Mouse (Mus musculus) small intestine, adult 2 months (tissue): ENCODE measurements around the gene Epn2. TPM values are rescaled to one million over a fixed set of nuclear protein-coding genes. Genes with fewer than 3 reads are reported as not detected.

ENCODE experiments used
- H3K27ac ChIP-seq: fragments of 200-500 bp; 2 replicates; pipeline ENCODE4 v1.5.1; 2012; ENCODE audit warnings: low read depth, low read length, control low read depth, inconsistent platforms; ENCODE audit not compliant: insufficient read depth
- H3K27me3 ChIP-seq: fragments of 200-500 bp; 2 replicates; pipeline ENCODE4 v1.6.1; 2012; ENCODE audit warnings: mild to moderate bottlenecking, moderate library complexity, low read length, inconsistent platforms; ENCODE audit not compliant: control insufficient read depth, insufficient read depth
- H3K36me3 ChIP-seq: fragments of 200-500 bp; 2 replicates; pipeline ENCODE4 v1.6.1; 2012; ENCODE audit warnings: mild to moderate bottlenecking, low read length, control low read depth, inconsistent platforms; ENCODE audit not compliant: control insufficient read depth, insufficient read depth
- H3K4me1 ChIP-seq: fragments of 200-500 bp; 2 replicates; pipeline ENCODE4 v1.6.1; 2012; ENCODE audit warnings: low read length, inconsistent platforms, mixed read lengths; ENCODE audit not compliant: control insufficient read depth, insufficient read depth, insufficient read length
- H3K4me3 ChIP-seq: fragments of 200-500 bp; 2 replicates; pipeline ENCODE4 v1.5.1; 2012; ENCODE audit warnings: low read depth, mild to moderate bottlenecking, control low read depth, inconsistent platforms, low read length, moderate library complexity
- CTCF ChIP-seq: fragments of 200-500 bp; IDR thresholded peaks from 2 replicates; pipeline ENCODE4 v1.5.1; 2012; ENCODE audit warnings: low read depth, mild to moderate bottlenecking, control low read depth, inconsistent platforms, low read length, moderate library complexity, mixed read lengths; ENCODE audit not compliant: insufficient replicate concordance, insufficient read length; ENCODE audit errors: extremely low read depth
- POLR2A ChIP-seq: fragments of 200-500 bp; IDR thresholded peaks from 2 replicates; pipeline ENCODE4 v1.6.1; 2012; ENCODE audit warnings: low read depth, mild to moderate bottlenecking, control low read depth, inconsistent platforms, low read length, moderate library complexity
- WGBS: fragments of 180-500 bp; shearing (Covaris S2); methylation state at CpG from one replicate; pipeline ENCODE4 v1.1.7; 2018; 5-methylcytosine and 5-hydroxymethylcytosine counted together
- polyA plus RNA-seq: library from polyadenylated mRNA; depleted of rRNA; stranded (reverse); fragments of >200 nt; gene quantifications from 2 replicates; pipeline ENCODE4 v1.2.3, GENCODE M21; 2012

Gene Epn2
- polyA plus RNA-seq, 1 experiment = 7.9 TPM

DNA sequence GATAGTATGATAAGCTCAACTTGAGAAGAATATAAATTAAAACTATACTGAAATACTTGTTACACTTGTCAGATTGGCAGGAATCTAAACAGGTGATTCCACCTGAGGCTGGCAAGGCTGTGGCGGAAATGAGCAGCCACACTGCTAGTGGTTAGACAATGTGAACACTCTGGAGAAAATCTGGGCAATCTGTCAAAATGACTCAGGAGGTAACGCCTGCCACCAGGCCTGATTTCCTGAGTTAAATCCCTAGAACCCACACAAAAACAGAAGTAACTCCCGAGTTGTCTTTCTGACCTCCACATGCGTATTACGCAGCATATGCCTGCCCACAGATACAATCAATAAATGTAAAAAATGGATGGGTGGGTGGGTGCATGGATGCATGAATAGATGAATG is 17.1 kb downstream of the Epn2 start:
- WGBS = 61% methylated on average over 5 of the region's 5 CpGs
- Histone ChIP-seq H3K27ac (no peak overlapping the region), H3K4me3 (no peak overlapping the region), H3K27me3 (no peaks in the 10 kb centered on the region), H3K4me1 (peaks cover 2% of the 10 kb centered on the region; the same call in 1 of the 2 replicates), H3K36me3 (no peaks in the 10 kb centered on the region)
- no peak for TF ChIP-seq CTCF
- TF ChIP-seq POLR2A = no peak

DNA sequence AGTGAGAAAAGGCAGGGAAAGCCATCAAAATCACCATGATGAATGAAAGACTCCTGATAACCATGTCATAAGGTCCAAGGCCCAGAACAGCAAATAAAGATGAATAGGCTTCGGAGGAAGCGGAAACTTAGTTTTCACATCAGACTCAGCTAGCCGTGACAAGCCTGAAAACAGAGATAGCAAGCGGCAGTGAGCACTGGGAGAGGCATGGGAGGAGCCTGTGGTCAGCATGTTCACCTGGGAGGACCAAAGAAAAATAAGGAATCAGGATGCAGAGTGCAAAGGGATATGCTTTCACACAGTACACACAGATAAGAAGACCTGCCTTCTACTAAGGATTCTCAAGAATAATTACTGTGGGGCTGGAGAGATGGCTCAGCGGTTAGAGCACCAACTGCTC is 19.9 kb downstream of the Epn2 start:
- Histone ChIP-seq H3K27ac (no peak overlapping the region), H3K27me3 (no peaks in the 10 kb centered on the region), H3K4me3 (no peak overlapping the region), H3K4me1 (no peaks in the 10 kb centered on the region; the same call in 1 of the 2 replicates), H3K36me3 (no peaks in the 10 kb centered on the region)
- TF ChIP-seq CTCF (no peak), POLR2A (no peak)
- 74% methylated on average over 5 of the region's 5 CpGs for WGBS

DNA sequence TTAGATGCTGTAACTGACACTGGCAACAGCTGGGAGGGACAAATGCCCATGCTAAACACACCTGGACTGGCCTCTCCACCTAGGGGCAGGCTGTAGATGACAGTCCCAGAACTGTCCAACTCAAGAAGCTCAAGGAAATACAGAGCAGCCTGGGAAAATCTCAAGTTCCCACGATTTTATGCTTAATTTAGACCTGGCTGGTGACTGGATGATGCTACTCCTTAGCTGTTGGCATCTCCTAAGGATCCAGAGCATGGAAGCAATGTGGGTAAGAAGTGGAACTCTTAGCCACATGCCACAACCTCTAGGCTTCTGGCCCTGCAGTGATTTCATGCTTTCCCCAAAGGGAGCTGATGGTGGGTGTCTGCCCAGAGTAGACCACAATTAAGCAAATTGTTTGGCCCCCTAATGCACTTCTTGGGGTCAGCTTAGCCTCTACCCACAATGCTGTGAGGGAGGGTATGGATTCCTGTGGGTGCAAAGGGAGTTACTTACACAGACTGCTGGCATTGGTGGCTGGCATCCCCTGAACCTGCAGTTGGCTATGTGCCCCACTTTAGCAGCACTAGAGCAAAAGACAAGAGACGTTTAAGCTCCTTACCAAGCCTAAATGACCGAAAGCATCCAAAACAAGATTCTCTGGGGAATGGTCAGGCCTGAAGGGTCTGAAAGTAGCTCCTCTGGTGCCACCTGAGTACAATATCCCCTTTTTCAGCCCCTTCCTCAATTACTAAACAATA is 26.3 kb downstream of the Epn2 start:
- 77% methylated on average over 3 of the region's 3 CpGs for WGBS
- no peaks in the 10 kb centered on the region for H3K4me1 ChIP-seq
- no peaks in the 10 kb centered on the region for H3K36me3 ChIP-seq
- no peak overlapping the region for H3K27ac ChIP-seq
- no peaks in the 10 kb centered on the region for H3K27me3 ChIP-seq
- TF ChIP-seq CTCF = no peak
- no peak for TF ChIP-seq POLR2A
- no peak overlapping the region for H3K4me3 ChIP-seq

DNA sequence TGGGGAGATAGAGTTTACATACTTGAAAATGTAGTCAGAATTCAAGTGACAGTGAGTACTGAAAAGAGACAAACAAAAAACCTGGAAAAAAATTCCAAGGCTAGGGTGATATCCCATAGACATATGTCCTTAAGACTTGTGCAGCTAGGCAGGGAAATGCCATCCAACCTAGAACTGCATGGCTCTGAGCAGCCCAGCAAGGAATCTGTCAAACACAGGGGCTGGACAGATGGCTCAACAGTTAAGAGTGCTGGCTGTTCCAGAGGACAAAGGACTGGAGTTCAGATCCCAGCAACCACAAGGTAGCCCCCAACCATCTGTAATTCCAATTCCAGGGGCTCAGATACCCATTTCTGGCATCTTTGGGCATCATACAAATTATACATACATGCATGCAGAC is 28.9 kb downstream of the Epn2 start:
- Histone ChIP-seq H3K27me3 (no peaks in the 10 kb centered on the region), H3K27ac (no peak overlapping the region), H3K36me3 (peaks cover 6% of the 10 kb centered on the region; the same call in 1 of the 2 replicates), H3K4me3 (no peak overlapping the region), H3K4me1 (peaks cover 3% of the 10 kb centered on the region; the same call in 1 of the 2 replicates)
- TF ChIP-seq POLR2A = no peak
- no peak for TF ChIP-seq CTCF

DNA sequence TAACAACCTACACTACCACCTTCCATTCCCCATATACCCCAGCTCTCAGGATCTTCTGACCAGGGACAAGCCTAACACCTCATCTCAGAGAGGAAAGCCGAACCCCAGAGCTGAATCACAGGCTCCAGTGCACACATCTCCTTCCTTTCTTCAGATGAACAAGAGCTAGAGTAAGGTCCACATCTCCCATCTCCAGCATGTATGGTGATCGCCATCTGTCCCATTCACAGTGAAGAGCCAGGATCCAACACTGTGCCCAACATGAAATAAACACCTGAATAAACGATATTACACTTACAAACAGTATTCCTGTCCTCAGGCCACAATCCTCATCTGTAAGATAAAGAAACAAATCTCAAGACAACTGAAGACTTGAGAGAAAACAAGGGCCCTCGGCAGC is 31.8 kb downstream of the Epn2 start:
- 93% methylated on average over 4 of the region's 4 CpGs for WGBS

DNA sequence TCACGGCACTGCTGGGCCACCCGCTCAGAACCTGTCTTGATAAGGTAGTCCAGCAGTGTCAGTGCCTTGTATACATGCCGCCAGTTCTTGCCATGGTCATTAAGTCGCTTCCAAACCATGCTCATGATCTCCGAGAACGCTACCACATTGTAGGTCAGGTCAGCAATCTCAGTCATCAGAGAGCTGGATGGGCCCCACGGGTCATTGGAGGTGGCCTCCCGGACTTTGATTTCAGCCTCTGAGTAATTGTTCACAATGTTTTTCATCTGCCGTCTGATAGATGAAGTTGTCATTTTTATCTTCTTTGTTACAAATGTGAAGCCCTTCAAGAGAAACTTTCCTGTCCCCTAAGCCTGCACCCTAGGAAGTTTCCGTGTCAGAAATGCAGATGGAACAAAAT is 33.0 kb downstream of the Epn2 start:
- TF ChIP-seq POLR2A (no peak), CTCF (no peak)
- Histone ChIP-seq H3K4me3 (no peak overlapping the region), H3K36me3 (peaks cover 8% of the 10 kb centered on the region), H3K27ac (no peak overlapping the region), H3K27me3 (no peaks in the 10 kb centered on the region), H3K4me1 (peaks cover 3% of the 10 kb centered on the region; the same call in 1 of the 2 replicates)
- 65% methylated on average over 10 of the region's 10 CpGs for WGBS

More for the DNA sequence above, 31.8 kb downstream of the Epn2 start:
- Histone ChIP-seq H3K27me3 (no peaks in the 10 kb centered on the region), H3K36me3 (peaks cover 8% of the 10 kb centered on the region), H3K27ac (no peak overlapping the region), H3K4me3 (no peak overlapping the region), H3K4me1 (peaks cover 3% of the 10 kb centered on the region; the same call in 1 of the 2 replicates)
- TF ChIP-seq POLR2A (no peak), CTCF (no peak)

DNA sequence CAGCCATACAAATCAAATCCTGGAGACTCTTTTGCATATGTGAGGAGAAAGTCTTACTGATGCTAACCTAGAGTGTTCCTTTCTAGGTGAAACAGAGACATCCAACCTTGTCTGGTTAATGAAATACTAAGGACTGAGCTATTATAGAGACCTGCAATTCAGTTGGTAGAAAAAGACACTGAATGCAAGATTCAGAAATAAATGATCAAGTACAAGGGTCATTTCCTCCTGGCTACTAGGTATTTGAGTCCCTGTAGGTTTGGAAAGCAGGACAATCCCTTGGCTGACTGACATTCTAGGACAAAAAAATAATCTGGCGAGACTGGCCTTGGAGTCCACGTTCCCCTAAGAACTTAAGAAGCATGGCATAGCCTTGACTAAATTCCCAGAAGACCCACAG is 33.9 kb downstream of the Epn2 start:
- Histone ChIP-seq H3K27me3 (no peaks in the 10 kb centered on the region), H3K4me3 (no peak overlapping the region), H3K36me3 (peaks cover 8% of the 10 kb centered on the region), H3K4me1 (peaks cover 3% of the 10 kb centered on the region; the same call in 1 of the 2 replicates), H3K27ac (no peak overlapping the region)
- 77% methylated on average over 2 of the region's 2 CpGs for WGBS
- TF ChIP-seq CTCF = no peak

DNA sequence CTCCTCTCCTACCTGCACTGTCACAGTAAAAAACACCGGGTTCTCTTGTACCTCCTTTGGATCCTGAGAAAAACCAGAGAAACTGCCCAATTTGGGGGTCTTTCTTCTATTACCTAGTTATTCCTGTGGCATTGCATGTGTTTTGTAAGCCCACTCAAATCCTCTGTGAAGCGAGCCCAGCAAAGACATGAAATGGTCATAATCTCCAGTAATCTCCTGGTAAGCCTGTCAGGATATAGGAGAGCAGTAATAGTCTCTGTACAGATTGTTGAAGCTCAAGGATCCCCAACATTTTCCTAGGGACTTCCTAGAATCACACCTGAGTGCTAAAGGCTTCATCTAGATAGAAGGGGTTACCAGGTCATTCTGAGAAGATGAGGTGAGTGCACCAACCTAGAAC is 38.4 kb downstream of the Epn2 start:
- Histone ChIP-seq H3K4me1 (no peaks in the 10 kb centered on the region), H3K4me3 (no peak overlapping the region), H3K27me3 (no peaks in the 10 kb centered on the region), H3K36me3 (peaks cover 6% of the 10 kb centered on the region), H3K27ac (no peak overlapping the region)
- TF ChIP-seq POLR2A = no peak
- no peak for TF ChIP-seq CTCF
- 89% methylated on average over 2 of the region's 2 CpGs for WGBS
